Mouse (Mus musculus) cerebellum, adult 8-10 months (tissue): ENCODE data around the gene Bcam.

Source experiments
- DNase-seq: peaks from one replicate; pipeline ENCODE4 v3.0.0; 2022

Bcam gene

DNA sequence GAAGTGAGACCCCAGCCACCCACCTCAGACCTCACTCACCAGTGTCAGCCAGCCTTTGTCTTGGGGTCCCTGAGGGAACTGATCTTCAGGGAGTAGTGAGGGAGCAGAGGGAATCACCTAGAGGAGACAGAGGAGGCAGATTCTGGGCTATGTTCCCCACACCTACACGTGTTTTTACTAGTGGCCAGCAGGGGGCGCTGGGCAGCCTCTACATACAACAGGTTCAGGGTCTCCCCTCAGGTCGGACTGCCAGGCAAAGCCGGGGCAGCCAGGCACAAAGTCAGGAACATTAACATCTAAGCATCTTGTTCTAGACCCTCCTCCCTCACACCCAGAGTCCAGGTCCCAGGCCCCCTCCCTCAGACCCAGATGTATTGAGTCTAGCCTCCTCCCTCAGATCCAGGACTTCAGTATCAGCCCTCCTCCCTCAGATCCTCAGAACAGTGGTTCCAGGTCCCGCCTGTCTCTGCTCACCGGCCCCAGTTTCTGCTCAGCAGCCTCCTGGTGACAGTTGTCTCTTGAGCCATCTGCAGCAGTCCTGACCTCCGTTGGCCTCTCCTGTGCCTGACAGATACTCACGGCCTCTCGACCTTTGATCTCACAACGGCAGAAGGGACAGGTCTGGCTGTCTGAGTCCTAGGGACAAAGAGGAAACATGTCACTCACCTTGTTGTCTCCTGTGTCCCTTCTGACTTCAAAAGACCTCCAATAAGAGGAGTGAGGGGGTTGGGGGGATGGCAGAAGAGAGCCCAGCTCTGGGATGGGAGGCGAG, 14.1 kb upstream of the Bcam start:
- no peak for DNase-seq

DNA sequence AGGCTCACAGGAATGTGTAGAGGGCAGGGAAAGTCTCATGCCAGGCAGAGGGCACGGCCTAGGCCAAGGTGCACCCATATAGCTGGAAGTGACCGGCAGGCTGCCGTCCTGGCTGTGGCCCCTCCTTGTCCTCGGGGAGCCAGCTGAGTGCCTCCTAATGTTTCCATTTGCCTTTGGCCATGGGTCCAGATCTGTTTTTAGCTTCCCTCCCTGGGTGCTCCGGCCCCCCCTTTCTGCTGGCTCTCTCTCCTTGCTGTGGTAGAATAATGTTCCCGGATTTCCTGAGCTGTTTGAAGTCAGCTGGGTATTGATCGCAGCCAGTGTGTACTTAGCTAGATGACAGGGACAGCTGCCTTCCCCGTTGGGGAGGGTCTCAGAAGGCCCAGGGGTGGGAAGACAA, 12.8 kb upstream of the Bcam start:
- no peak for DNase-seq

DNA sequence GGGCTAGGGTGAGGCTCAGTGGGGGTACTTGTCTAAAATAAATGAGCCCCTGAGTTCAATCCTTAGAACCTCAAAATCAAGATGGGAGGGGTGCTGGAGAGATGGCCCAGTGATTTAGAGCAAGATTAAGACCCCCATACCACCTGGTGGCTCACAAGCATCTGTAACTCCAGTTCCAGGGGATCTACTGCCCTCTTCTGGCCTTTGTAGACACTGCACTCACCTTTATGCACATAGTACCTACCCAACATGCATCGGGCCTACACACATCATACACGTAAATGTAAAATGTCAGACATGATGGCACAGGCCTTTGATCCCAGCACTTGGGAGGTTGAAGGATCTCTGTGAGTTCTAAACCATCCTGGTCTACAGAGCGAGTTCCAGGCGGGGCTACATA, 11.8 kb upstream of the Bcam start:
- DNase-seq = no peak

DNA sequence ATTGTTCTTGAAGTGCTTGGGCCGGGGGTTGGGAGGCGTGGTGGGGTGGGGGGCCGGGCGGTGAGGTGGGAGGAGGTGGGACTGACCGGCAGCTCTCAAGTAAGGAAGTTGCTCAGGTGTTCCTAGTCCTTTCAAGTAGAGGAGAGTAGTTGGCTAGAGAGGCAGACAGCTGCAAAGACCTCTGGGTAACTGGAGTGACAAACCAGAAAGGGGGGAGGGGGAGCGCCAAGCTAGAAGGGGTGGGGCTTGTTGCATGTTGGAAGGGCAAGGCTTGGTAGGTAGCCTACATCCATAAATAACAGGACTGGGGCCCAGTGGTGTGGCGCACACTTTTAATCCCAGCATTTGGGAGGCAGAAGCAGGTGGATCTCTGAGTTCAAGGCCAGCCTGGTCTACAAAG, 10.9 kb upstream of the Bcam start:
- no peak for DNase-seq

DNA sequence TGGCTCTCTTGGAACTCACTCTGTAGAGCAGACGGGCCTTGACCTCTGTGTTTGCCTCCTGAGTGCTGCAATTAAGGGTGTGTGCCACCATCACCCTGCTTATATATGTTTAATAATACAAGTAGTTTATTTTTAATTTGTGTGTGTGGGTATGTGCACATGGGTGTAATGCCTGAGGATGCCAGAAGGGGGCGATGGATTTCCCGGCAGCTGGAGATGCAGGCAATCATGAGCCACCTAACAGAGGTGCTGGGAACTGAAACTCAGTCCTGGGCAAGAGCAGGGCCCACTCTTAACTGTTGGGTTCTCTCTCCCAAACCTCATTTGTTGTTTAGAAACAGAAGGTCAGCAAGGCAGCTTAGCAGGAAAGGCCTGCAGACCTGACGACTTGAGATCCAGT, 9.1 kb upstream of the Bcam start:
- DNase-seq = no peak

DNA sequence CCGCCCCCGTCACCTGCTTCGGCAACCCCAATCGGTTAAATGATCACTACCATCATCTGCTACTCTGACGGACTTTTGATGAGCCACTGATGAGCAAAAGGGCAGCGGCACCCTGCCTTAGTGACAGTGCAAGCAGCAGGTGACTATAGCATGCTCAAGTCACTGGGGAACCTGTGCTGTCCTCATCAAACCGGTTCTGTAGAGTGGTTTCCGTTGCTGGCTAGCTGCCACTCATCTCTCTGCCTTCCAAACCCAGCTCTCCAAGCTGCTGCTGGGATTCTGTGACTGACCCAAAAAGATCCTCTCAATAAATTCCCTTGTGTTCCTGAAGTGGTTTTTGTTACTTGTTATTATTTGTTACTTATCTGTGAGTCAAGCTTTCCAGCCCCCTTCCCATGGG, 7.8 kb upstream of the Bcam start:
- no peak for DNase-seq

DNA sequence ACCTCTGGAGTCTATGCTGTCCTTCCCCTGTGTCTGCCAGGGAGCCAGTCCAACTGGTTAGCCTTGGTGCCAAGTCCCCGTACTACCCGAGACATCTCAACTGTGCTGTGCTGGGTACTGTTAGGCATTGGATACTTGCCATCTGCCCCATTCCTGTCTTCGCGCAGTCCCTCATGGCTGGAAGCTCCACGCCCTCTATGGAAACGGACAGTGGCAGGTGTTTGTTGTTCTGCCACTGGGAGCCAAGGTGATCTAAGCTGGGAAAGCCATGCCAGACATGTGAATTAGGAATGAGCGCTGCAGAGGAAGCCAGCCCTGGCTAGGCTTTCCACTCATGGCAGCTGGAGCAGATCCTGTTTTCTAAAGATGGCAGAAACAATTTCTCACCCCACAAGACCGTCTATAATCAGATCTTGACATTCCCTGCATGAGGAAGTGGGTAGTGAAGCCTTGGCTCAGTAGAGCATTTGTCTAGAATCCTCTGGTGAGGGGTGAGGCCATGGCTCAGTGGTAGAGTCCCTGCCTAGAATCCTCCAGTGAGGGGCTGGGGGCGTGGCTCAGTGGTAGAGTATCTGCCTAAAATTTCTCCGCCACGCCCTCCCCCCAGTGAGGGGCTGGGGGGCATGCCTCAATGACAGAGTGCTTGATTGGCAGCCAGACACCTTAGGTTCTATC, 6.4 kb upstream of the Bcam start:
- no peak for DNase-seq

DNA sequence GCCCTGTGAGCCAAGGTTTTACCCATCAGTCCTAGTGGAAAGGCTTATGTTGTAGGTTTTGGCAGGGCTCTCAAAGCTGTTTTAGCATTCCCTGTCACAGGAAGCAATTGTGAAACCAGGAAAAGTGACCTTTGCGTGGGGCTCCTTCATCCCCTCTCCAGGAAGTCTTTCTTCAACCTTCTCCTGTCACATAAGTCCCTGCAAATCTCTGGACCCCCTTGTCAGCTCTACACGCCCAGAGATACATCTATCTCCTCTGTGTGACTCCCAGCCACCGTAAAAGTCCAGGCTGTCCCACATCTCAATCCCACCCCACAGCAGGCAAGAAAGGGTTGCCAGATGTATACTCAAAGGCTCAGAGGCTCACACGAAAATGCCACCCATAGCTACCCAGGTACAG, 866 bp upstream of the Bcam start:
- no peak for DNase-seq

DNA sequence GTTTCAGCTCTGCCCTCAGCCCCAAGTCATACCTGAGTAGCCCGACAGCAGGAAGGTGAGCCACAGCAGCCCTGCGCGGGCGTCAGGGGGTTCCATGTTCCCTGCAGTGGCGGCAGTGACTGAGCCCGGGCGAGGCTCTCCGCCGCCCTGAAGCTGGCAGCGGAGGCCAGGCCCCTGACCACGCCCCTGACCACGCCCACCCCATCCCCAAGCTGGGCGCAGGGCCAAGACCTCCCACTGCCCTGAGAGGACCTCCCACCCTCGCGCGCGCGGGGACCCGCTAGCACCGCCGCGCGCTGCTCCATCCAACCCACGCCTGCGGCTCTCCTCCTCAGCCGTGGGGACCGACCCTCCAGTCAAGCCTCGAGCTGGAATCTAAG, 451 bp downstream of the Bcam start:
- DNase-seq = no peak

DNA sequence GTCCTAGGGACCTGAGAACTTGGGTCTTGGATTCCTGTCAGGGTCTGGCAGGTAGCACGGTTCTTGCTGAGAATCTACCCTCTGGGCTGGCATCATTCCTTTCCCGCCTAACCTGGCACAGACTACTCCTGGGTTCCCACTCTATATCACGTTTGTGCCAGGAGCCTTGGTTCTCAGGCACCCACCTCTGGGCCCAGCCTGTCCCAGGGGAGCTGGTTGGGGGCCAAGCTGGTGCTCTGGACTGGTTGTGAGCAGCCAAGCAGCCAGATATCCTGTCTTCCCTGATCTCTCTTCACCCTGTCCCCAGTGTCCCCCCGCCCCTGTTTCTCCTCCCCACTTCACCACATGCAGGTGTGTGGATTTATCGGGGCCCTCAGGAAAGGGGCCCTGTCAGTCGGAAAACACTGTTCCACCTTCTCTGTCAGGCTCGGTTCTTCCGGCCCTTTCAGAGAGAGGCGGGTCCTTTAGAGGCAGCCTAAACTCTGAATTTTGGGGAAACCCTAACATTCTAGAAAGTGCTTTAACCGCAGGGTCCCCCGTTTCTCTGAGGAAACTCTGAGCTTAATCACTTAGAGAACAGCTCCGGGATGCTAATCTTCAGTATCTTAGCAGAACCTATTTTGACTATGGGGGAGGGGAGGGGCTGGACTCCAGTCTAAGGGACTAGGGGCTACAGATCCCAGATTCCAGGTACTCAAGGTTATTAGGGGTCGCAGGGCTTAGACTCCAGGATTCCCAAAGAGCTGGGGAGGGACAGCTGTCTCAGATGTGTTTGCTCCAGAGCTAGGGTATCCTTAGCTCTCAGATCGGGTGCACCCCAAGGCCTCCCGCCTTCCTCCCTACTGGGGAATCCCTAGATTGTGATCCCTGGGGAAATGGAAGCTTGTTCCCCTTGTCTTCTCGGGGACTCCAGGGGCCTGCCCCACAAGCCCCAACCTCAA, 1.1 kb downstream of the Bcam start:
- DNase-seq = no peak

DNA sequence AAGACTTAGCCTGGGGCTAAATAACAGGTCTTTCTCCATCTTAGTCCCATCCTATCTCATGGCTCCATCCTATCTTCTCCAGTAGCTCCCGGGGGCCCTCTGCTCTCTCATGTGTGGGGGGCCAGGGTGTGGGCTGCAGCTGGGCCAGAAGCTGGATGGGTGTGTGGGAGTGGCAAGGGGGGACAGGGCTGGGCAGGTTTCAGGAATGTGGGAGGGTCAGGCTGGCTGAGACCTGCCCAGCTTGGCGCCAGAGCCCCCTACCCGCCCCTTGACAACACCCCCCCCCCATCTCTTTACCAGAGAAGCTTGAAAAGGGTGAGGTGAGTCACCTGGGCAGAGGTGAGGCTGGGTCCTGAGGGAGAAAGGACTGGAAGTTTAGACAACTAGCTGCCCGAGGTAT, 1.8 kb downstream of the Bcam start:
- DNase-seq = no peak

DNA sequence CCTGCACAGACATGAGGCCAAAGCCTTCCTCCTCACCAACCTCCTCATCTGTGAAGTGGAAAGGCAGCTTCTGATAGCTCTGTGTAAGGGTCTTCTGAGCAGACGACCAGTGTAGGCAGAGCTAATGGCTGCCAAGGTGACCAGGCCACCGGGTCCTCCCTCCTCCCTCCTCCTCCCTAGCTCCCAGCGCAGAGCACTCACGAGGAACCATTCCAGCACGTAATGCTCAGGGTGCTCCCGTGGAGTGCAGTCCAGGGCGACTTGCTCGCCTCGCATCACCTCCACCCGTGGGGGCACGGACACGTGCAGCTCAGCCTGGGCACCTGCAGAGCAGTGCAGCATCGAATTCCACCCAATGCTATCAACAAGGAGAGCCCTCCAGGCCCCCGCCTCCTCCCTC, 2.6 kb downstream of the Bcam start:
- no peak for DNase-seq

DNA sequence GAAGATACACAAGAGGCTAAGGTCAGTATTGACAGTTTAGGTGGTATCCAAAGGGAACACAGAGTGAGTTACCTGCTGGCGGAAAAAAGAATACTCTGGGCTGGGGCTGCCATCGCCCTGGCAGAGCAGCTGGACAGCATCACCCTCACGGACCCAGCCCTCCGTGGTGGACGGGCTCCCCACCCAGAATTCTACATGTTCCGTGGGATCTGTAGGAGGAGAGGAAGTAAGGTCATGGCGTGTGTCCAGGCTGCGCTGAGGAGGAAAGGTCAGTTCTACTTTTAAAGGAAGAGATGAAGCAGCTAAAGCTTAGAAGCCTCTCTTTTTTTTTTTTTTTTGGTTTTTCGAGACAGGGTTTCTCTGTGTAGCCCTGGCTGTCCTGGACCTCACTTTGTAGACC, 6.2 kb downstream of the Bcam start:
- no peak for DNase-seq

DNA sequence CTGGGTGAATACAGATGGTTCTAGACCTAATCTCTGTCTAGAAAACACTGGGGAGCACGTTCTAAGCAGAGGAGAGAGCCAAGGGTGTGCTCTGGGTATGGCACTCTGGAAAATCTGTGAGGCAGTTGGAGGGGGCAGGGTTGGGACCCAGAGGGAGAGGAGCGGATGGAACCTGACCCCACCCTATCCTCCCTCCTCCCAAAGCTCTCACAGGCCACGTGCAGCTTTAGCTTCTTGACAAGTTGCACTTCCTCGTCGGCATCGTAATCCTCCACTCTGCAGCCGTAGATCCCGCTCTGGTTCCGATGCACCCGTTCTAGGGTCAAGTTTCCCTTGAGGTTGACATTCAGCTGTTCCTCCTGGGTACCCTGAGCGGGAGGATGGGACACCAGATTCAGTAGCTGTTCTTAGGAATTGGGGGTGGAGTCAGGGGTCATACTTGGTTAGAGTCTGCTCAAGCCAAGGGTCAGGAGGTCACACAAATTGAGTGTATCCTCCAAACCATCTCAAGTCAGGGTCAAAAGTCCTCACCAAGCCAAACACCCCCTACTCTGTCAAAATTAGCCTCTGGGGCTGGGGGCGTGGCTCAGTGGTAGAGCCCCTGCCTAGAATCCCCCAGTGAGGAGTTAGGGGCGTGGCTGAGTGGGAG, 6.9 kb downstream of the Bcam start:
- DNase-seq = no peak

DNA sequence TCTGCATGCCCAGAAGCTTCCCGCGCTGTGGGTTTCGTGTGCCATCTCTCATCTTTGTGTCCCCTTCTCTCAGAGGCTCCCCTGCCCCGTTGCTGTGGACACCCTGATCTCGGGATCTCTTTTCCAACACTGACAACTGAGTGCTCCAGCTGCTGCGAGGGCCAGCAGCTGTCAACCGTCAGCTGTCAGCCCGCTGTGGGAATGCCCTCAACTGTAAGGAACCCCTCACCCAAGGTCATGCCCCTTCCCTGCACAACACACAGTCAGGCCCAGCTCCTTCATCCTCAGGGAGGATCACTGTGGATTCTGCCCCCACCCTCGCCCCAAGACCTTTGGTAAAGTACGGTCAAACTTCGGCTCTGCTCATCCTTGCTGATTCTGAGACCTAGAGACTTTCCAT, 8.5 kb downstream of the Bcam start:
- DNase-seq = no peak

DNA sequence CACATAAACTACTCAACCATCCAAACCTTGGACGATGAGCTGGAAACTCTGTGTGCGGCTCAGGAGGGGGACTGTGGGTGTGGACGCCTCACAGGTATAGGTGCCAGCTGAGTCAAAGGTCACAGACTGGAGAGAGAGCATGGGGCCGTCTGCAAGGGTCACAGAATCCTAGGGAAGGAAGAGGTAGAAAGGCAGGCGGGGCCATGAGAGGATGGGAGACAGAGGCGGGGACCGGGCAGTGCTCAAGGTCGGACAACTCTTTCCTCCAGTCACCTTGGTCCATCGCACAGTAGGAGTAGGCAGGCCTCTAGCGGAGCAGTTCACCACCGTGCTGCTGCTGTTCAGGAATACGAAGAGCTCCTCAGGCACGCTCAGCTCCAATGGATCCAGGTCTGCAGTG, 10.8 kb downstream of the Bcam start:
- no peak for DNase-seq

DNA sequence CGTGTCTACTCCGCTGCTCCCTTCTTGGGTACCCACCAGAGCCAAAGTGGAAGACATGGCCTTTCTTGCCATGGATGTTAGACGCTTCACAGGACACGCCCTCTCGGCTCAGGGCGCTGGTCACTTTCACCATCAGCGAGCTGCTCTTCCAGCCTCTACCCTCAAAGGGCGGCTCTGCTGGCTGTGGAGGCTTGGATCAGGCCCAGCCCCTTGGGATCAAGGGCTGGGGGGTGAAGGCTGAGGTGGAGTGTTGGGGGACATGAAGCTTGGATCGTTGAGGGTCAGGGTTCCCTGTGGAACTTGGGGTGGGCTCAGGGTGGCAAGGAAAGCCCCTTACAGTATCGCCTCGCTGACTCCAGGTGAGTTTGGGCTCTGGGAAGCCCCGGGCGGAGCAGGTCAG, 12.2 kb downstream of the Bcam start:
- no peak for DNase-seq

DNA sequence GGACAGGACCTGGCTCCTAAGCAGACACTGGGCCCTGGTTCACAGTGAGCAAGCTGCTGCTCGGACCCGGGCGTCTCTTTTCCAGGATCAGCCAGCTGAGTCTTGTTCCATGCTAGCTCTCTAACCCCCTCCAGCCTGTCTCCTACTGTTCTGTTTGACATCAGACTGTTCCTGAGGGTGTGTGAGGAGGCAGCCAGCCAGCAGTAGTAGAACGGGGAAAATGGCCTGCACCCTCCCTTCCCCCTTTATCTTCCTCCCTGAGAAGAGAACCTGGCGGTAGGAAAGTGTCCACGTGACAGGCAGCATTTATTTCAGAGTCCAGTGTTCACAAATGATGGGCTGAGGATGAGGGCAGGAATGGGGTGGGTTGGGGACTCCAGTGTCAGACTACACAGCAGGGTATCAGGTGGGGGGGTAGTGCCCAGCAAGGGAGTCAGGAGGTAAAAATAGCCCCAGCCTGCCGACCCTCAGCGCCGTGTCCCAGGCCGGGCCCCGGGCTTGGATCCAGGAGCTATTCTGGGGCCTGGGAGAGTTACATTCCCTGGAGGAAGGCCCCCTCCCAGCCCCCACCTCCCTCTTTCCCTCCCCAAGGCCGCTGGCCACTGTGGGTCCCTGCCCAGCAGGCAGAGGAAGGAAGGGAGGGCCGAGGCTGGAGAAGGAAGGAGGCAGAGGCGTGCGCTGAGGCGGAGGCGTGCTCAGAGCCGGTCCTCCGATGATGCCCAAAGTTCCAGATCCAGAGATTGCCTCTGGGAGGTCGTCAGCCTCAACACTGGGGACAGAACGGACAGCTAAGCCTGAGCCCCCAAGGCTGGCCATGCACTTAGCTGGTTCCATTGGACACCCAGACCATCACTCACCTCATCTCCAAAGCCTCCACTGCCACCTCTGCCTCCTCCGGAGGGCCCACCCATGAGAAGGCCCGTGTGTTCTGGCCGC, 14.7 kb downstream of the Bcam start:
- no peak for DNase-seq

DNA sequence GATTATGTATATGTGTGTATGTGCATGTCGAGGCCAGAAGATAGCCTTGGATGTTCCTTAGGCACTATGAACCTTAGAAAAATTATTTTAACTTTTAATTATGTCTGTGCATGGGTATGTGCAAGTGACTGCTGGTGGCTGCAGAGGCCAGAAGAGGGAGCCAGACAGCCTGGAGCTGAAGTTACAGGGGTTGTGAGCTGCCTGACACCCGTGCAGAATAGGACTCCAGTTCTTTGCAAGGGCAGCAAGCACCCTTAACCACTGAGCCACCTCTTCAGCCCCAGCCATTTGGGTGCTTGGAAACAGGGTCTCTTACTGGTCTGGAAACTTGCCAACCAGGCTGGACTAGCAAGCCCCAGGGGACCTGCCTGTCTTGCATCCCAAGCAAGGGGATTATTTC, 15.8 kb downstream of the Bcam start:
- DNase-seq = no peak

DNA sequence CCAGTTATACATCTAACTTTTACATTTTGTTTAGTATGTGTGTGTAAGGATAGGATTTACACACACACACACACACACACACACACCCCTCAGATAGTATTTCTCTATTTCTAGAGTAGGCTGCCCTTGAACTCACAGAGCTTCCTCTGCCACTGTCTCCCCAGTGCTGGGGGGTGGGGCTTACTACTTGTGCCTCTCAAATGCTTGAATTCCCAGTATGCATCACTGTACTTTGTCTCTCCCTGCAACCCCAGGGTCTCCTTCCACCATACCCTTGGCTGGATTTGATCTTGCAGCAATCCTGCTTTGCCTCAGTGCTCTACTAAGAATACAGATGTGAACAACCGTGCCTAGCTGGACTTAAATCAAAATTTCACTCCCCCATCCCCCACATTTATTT, 16.8 kb downstream of the Bcam start:
- DNase-seq = no peak

DNA sequence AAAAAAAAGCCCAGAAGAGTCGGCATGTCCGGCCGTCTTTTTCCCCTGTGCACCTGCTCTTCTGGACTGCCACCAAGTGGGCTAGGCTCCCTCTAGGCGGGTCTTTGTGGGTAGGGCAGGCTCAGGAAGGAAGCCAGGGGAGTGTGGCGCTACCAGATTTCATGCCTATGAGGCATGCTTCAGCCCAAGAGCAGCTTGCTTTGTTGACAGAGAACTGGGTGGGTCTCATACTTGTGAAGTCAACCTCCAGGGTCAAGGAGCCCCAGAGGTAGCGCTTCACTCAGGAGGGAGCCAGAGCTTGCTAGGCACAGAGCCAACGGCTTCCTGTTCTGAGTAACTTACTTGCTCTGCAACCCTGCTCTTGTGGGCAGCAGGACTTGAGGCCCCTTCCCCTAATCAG, 17.2 kb downstream of the Bcam start:
- DNase-seq = no peak

DNA sequence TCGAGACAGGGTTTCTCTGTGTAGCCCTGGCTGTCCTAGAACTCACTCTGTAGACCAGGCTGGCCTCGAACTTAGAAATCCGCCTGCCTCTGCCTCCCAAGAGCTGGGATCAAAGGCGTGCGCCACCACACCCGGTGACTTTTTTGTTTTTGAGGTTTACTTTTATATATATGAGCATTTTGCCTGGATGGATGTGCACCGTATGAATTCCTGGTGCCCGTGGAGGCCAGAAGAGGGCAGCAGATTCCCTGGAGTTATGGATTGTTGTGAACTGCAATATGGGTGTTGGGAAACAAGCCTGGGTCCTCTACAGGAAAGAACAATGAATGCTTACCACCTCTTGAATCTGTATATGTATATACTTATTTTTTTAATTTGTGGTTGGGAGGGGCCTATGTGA, 18.2 kb downstream of the Bcam start:
- no peak for DNase-seq
